Mouse (Mus musculus): ENCODE data around the gene Sh3pxd2b. TPM values are rescaled to one million over a fixed set of nuclear protein-coding genes. Genes with fewer than 3 reads are reported as not detected.

The Sh3pxd2b gene
- polyA plus RNA-seq, 1 experiment from 2014 or later = 30.8 TPM

- no peaks in the 10 kb centered on the region for H3K27me3 ChIP-seq (ENCODE audit: insufficient read depth, poor library complexity, severe bottlenecking)
- peaks cover 34% of the 10 kb centered on the region for H3K4me1 ChIP-seq (replicated peaks)
- peak within 1 kb of the TSS; percentile 99 for H3K27ac ChIP-seq
- under 1% methylated on average over 86 of the region's 86 CpGs for WGBS
- H3K4me3 ChIP-seq = peak within 1 kb of the TSS; percentile 95
- DNase-seq (ENCODE audit: low spot score) = peak; percentile 98
- no peaks in the 10 kb centered on the region for H3K9me3 ChIP-seq
- 0 out of 2 replicates have a peak, but pooled peaks cover 2% of the 10 kb centered on the region for H3K36me3 ChIP-seq
Measured at GRCm38 (mm10) chr11:32454800-32455506, 107.3 kb downstream of the Sh3pxd2b start, which contains the start of gene Ubtd2. Ubtd2 (plus strand) TSS chr11:32455370.

- under 1% methylated on average over 57 of the region's 58 CpGs for WGBS
- peak overlapping the region; percentile 99 for H3K27ac ChIP-seq
- DNase-seq (ENCODE audit: low spot score) = peak; percentile 68
- H3K9me3 ChIP-seq = no peaks in the 10 kb centered on the region
- H3K36me3 ChIP-seq = 0 out of 2 replicates have a peak, but pooled peaks cover 2% of the 10 kb centered on the region
- peak overlapping the region; percentile 95 for H3K4me3 ChIP-seq
- H3K4me1 ChIP-seq (replicated peaks) = peaks cover 31% of the 10 kb centered on the region
- no peaks in the 10 kb centered on the region for H3K27me3 ChIP-seq (ENCODE audit: insufficient read depth, poor library complexity, severe bottlenecking)
Measured at GRCm38 (mm10) chr11:32455507-32456141, 108.0 kb downstream of the Sh3pxd2b start.

GRCm38 (mm10) chr11:32456356-32456755 lies 108.7 kb downstream of the Sh3pxd2b start:
- peak overlapping the region; percentile 95 for H3K4me3 ChIP-seq
- H3K27me3 ChIP-seq (ENCODE audit: insufficient read depth, poor library complexity, severe bottlenecking) = no peaks in the 10 kb centered on the region
- 0 out of 2 replicates have a peak, but pooled peaks cover 2% of the 10 kb centered on the region for H3K36me3 ChIP-seq
- no peak for DNase-seq (ENCODE audit: low spot score)
- peak overlapping the region; percentile 99 for H3K27ac ChIP-seq
- no peaks in the 10 kb centered on the region for H3K9me3 ChIP-seq
- WGBS = 14% methylated on average over 6 of the region's 6 CpGs
- peaks cover 31% of the 10 kb centered on the region for H3K4me1 ChIP-seq (replicated peaks)

- whole genome bisulfite sequencing = 61% methylated on average over 2 of the region's 2 CpGs
- H3K9me3 ChIP-seq = no peaks in the 10 kb centered on the region
- no peak for DNase-seq (ENCODE audit: low spot score)
- H3K4me3 ChIP-seq = no peak overlapping the region
- peaks cover 13% of the 10 kb centered on the region; the same call in 1 of the 2 replicates for H3K36me3 ChIP-seq
- H3K27me3 ChIP-seq (ENCODE audit: insufficient read depth, poor library complexity, severe bottlenecking) = no peaks in the 10 kb centered on the region
- H3K27ac ChIP-seq = no peak overlapping the region
- H3K4me1 ChIP-seq (replicated peaks) = peaks cover 6% of the 10 kb centered on the region
Measured at GRCm38 (mm10) chr11:32464282-32464681, 116.7 kb downstream of the Sh3pxd2b start.

- Histone ChIP-seq H3K27me3 (ENCODE audit: insufficient read depth, poor library complexity, severe bottlenecking) (no peaks in the 10 kb centered on the region), H3K9me3 (no peaks in the 10 kb centered on the region), H3K27ac (no peak overlapping the region), H3K36me3 (peaks cover 13% of the 10 kb centered on the region; the same call in 1 of the 2 replicates), H3K4me1 (replicated peaks) (no peaks in the 10 kb centered on the region), H3K4me3 (no peak overlapping the region)
- no peak for DNase-seq (ENCODE audit: low spot score)
- 88% methylated on average over 2 of the region's 2 CpGs for WGBS
Measured at GRCm38 (mm10) chr11:32471925-32472324, 124.3 kb downstream of the Sh3pxd2b start.

GRCm38 (mm10) chr11:32474725-32475124 lies 127.1 kb downstream of the Sh3pxd2b start:
- H3K4me1 ChIP-seq (replicated peaks) = no peaks in the 10 kb centered on the region
- H3K4me3 ChIP-seq = no peak overlapping the region
- no peak for DNase-seq (ENCODE audit: low spot score)
- WGBS = 82% methylated on average over 3 of the region's 3 CpGs
- no peaks in the 10 kb centered on the region for H3K9me3 ChIP-seq
- H3K27me3 ChIP-seq (ENCODE audit: insufficient read depth, poor library complexity, severe bottlenecking) = no peaks in the 10 kb centered on the region
- no peak overlapping the region for H3K27ac ChIP-seq
- no peaks in the 10 kb centered on the region for H3K36me3 ChIP-seq

GRCm38 (mm10) chr11:32475487-32476236 lies 128.0 kb downstream of the Sh3pxd2b start:
- no peaks in the 10 kb centered on the region for H3K4me1 ChIP-seq (replicated peaks)
- DNase-seq (ENCODE audit: low spot score) = no peak
- H3K9me3 ChIP-seq = no peaks in the 10 kb centered on the region
- no peak overlapping the region for H3K4me3 ChIP-seq
- H3K36me3 ChIP-seq = no peaks in the 10 kb centered on the region
- 82% methylated on average over 5 of the region's 5 CpGs for WGBS
- no peaks in the 10 kb centered on the region for H3K27me3 ChIP-seq (ENCODE audit: insufficient read depth, poor library complexity, severe bottlenecking)
- H3K27ac ChIP-seq = no peak overlapping the region

Other genes with a start within 250 kb of the Sh3pxd2b start
- gene Il9r, start 147.5 kb upstream of the Sh3pxd2b start, polyA plus RNA-seq (2016; fragmentation: Nextera tagmentation; extraction: Ambion mirVana) = not detected in 2 replicates
- 97.6 and 103 TPM in 2 replicates for gene Snrnp25, start 142.4 kb upstream of the Sh3pxd2b start, polyA plus RNA-seq (2016; fragmentation: Nextera tagmentation; extraction: Ambion mirVana)
- 31.3 and 32.9 TPM in 2 replicates for gene Rhbdf1, start 125.5 kb upstream of the Sh3pxd2b start, polyA plus RNA-seq (2016; fragmentation: Nextera tagmentation; extraction: Ambion mirVana)
- 34.2 and 36.3 TPM in 2 replicates for gene Mpg, start 121.3 kb upstream of the Sh3pxd2b start, polyA plus RNA-seq (2016; fragmentation: Nextera tagmentation; extraction: Ambion mirVana)
- 41.1 and 45.6 TPM in 2 replicates for gene Nprl3, start 80.1 kb upstream of the Sh3pxd2b start, polyA plus RNA-seq (2016; fragmentation: Nextera tagmentation; extraction: Ambion mirVana)
- gene Hba-x, start 71.4 kb upstream of the Sh3pxd2b start, polyA plus RNA-seq (2016; fragmentation: Nextera tagmentation; extraction: Ambion mirVana) = 3,492 and 3,546 TPM in 2 replicates
- gene Hba-a1, start 64.3 kb upstream of the Sh3pxd2b start, polyA plus RNA-seq (2016; fragmentation: Nextera tagmentation; extraction: Ambion mirVana) = 2,485 and 2,589 TPM in 2 replicates
- gene Hbq1b, start 60.9 kb upstream of the Sh3pxd2b start, polyA plus RNA-seq (2016; fragmentation: Nextera tagmentation; extraction: Ambion mirVana) = 6.2 and 6.4 TPM in 2 replicates
- 4,383 and 4,938 TPM in 2 replicates for gene Hba-a2, start 51.3 kb upstream of the Sh3pxd2b start, polyA plus RNA-seq (2016; fragmentation: Nextera tagmentation; extraction: Ambion mirVana)
- not detected in 2 replicates for gene Hbq1a, start 47.8 kb upstream of the Sh3pxd2b start, polyA plus RNA-seq (2016; fragmentation: Nextera tagmentation; extraction: Ambion mirVana)
- gene Ubtd2, start 107.5 kb downstream of the Sh3pxd2b start, polyA plus RNA-seq (2016; fragmentation: Nextera tagmentation; extraction: Ambion mirVana) = 55.6 and 66.4 TPM in 2 replicates
- gene Efcab9, start 184.3 kb downstream of the Sh3pxd2b start, polyA plus RNA-seq (2016; fragmentation: Nextera tagmentation; extraction: Ambion mirVana) = 0.45 TPM in 1 of 2 replicates, not detected in the other
- gene Stk10, start 185.5 kb downstream of the Sh3pxd2b start, polyA plus RNA-seq (2016; fragmentation: Nextera tagmentation; extraction: Ambion mirVana) = 3.0 TPM in 2 replicates

Data from hindbrain, embryonic 10.5 days (tissue).